Mouse (Mus musculus): ENCODE measurements at regions not wholly inside any gene's neighbourhood (a gene's known extent, or its start where the extent isn't known, plus 50 kb on each side); places are given as distances from the start of the nearest gene placed in this dataset.

- Histone ChIP-seq H3K9ac (replicated peaks; ENCODE audit: low read length) (no peak overlapping the region), H3K27ac (ENCODE audit: low read length) (no peak overlapping the region), H3K4me1 (ENCODE audit: insufficient read depth, low read length) (peaks cover 5% of the 10 kb centered on the region), H3K4me3 (ENCODE audit: low read length) (no peak overlapping the region), H3K9me3 (ENCODE audit: low read length) (no peaks in the 10 kb centered on the region), H3K4me2 (replicated peaks; ENCODE audit: low read depth, low read length) (no peak overlapping the region), H3K27me3 (ENCODE audit: insufficient read depth, low read length) (no peaks in the 10 kb centered on the region; the same call in 1 of the 2 replicates), H3K36me3 (ENCODE audit: insufficient read depth, low read length) (no peaks in the 10 kb centered on the region)
- no peak for ATAC-seq (ENCODE audit: low FRiP score, low TSS enrichment)
- 74% methylated on average over 5 of the region's 5 CpGs for WGBS
Measured at GRCm38 (mm10) chr7:37837372-37837771, 63.9 kb upstream of the Zfp536 start.

GRCm38 (mm10) chr7:37833420-37833819, 60.0 kb upstream of the Zfp536 start:
- Histone ChIP-seq H3K4me1 (ENCODE audit: insufficient read depth, low read length) (no peaks in the 10 kb centered on the region), H3K9me3 (ENCODE audit: low read length) (no peaks in the 10 kb centered on the region), H3K4me2 (replicated peaks; ENCODE audit: low read depth, low read length) (no peak overlapping the region), H3K27me3 (ENCODE audit: insufficient read depth, low read length) (no peaks in the 10 kb centered on the region; the same call in 1 of the 2 replicates), H3K4me3 (ENCODE audit: low read length) (no peak overlapping the region), H3K27ac (ENCODE audit: low read length) (no peak overlapping the region), H3K9ac (replicated peaks; ENCODE audit: low read length) (no peak overlapping the region), H3K36me3 (ENCODE audit: insufficient read depth, low read length) (no peaks in the 10 kb centered on the region)
- 69% methylated on average over 8 of the region's 8 CpGs for WGBS
- ATAC-seq (ENCODE audit: low FRiP score, low TSS enrichment): no peak

- 44% methylated on average over 4 of the region's 4 CpGs for WGBS
Measured at GRCm38 (mm10) chr7:37832322-37832721, 58.9 kb upstream of the Zfp536 start.

GRCm38 (mm10) chr7:37825766-37826165, 52.3 kb upstream of the Zfp536 start:
- Histone ChIP-seq H3K4me3 (ENCODE audit: low read length) (no peak overlapping the region), H3K9me3 (ENCODE audit: low read length) (no peaks in the 10 kb centered on the region), H3K9ac (replicated peaks; ENCODE audit: low read length) (no peak overlapping the region), H3K4me2 (replicated peaks; ENCODE audit: low read depth, low read length) (no peak overlapping the region), H3K36me3 (ENCODE audit: insufficient read depth, low read length) (no peaks in the 10 kb centered on the region), H3K27ac (ENCODE audit: low read length) (no peak overlapping the region), H3K4me1 (ENCODE audit: insufficient read depth, low read length) (no peaks in the 10 kb centered on the region), H3K27me3 (ENCODE audit: insufficient read depth, low read length) (no peaks in the 10 kb centered on the region)
- WGBS: 92% methylated on average over 5 of the region's 5 CpGs
- no peak for ATAC-seq (ENCODE audit: low FRiP score, low TSS enrichment)

More at GRCm38 (mm10) chr7:37832322-37832721, 58.9 kb upstream of the Zfp536 start:
- Histone ChIP-seq H3K4me3 (ENCODE audit: low read length) (no peak overlapping the region), H3K36me3 (ENCODE audit: insufficient read depth, low read length) (no peaks in the 10 kb centered on the region), H3K9me3 (ENCODE audit: low read length) (no peaks in the 10 kb centered on the region), H3K27me3 (ENCODE audit: insufficient read depth, low read length) (no peaks in the 10 kb centered on the region; the same call in 1 of the 2 replicates), H3K27ac (ENCODE audit: low read length) (no peak overlapping the region), H3K4me2 (replicated peaks; ENCODE audit: low read depth, low read length) (no peak overlapping the region), H3K9ac (replicated peaks; ENCODE audit: low read length) (no peak overlapping the region), H3K4me1 (ENCODE audit: insufficient read depth, low read length) (no peaks in the 10 kb centered on the region)
- no peak for ATAC-seq (ENCODE audit: low FRiP score, low TSS enrichment)

All from kidney, embryonic 16.5 days (tissue).